Mouse (Mus musculus) lung, postnatal 0 days (tissue): ENCODE measurements around the gene Taf9. TPM values are rescaled to one million over a fixed set of nuclear protein-coding genes. Genes with fewer than 3 reads are reported as not detected.

Source experiments
- ATAC-seq: fragments of 200-750 bp; cut with Nextera tagmentation; 2 replicates; pipeline ENCODE4 v1.8.0; 2017; ENCODE audit warnings: moderate library complexity
- DNase-seq: peaks from one replicate; pipeline ENCODE4 v3.0.0-alpha.2; 2016; ENCODE audit warnings: low spot score
- H3K27ac ChIP-seq: fragments of 300-500 bp; sonication (generic); 2 replicates; pipeline ENCODE4 v1.5.1; 2014; ENCODE audit warnings: antibody characterized with exemption, mild to moderate bottlenecking, low read length, mixed read lengths
- H3K27me3 ChIP-seq: fragments of 300-500 bp; sonication (generic); replicated peaks from 2 replicates; pipeline ENCODE4 v1.6.1; 2014; ENCODE audit warnings: low read length, mixed read lengths; ENCODE audit not compliant: insufficient read depth
- H3K36me3 ChIP-seq: fragments of 300-500 bp; sonication (generic); 2 replicates; pipeline ENCODE4 v1.6.1; 2014; ENCODE audit warnings: low read length, mixed read lengths; ENCODE audit not compliant: insufficient read depth
- H3K4me1 ChIP-seq: fragments of 300-500 bp; sonication (generic); 2 replicates; pipeline ENCODE4 v1.6.1; 2014; ENCODE audit warnings: antibody characterized with exemption, low read depth, low read length, mixed read lengths; ENCODE audit not compliant: insufficient read depth
- H3K4me2 ChIP-seq: fragments of 300-500 bp; sonication (generic); replicated peaks from 2 replicates; pipeline ENCODE4 v1.6.1; 2014; ENCODE audit warnings: low read depth, mild to moderate bottlenecking, low read length, moderate library complexity, mixed read lengths
- H3K4me3 ChIP-seq: fragments of 300-500 bp; sonication (generic); 2 replicates; pipeline ENCODE4 v1.5.1; 2014; ENCODE audit warnings: low read depth, low read length
- H3K9ac ChIP-seq: fragments of 300-500 bp; sonication (generic); replicated peaks from 2 replicates; pipeline ENCODE4 v1.6.1; 2014; ENCODE audit warnings: low read depth, mild to moderate bottlenecking
- H3K9me3 ChIP-seq: fragments of 300-500 bp; sonication (generic); 2 replicates; pipeline ENCODE4 v1.6.1; 2016; ENCODE audit warnings: low read length, mixed read lengths
- CTCF ChIP-seq: IDR thresholded peaks from 2 replicates; pipeline ENCODE4 v1.5.1; 2016; ENCODE audit warnings: antibody characterized with exemption, mild to moderate bottlenecking
- EP300 ChIP-seq: IDR thresholded peaks from 2 replicates; pipeline ENCODE4 v1.6.1; 2016; ENCODE audit warnings: antibody characterized with exemption, mild to moderate bottlenecking, control low read depth
- WGBS: fragments of 180-500 bp; shearing (Covaris S2); extraction: QIAGEN DNeasy Blood & Tissue Kit; methylation state at CpG from one replicate; pipeline ENCODE4 v1.1.7; 2014; 5-methylcytosine and 5-hydroxymethylcytosine counted together
- polyA plus RNA-seq: library from polyadenylated mRNA; unstranded; fragments of >200 nt; fragmentation: Nextera tagmentation; extraction: Ambion mirVana; gene quantifications from 2 replicates; pipeline ENCODE4 v1.2.1, GENCODE M21; 2015

Taf9 gene
- polyA plus RNA-seq: 12.2 and 15.5 TPM in 2 replicates

DNA sequence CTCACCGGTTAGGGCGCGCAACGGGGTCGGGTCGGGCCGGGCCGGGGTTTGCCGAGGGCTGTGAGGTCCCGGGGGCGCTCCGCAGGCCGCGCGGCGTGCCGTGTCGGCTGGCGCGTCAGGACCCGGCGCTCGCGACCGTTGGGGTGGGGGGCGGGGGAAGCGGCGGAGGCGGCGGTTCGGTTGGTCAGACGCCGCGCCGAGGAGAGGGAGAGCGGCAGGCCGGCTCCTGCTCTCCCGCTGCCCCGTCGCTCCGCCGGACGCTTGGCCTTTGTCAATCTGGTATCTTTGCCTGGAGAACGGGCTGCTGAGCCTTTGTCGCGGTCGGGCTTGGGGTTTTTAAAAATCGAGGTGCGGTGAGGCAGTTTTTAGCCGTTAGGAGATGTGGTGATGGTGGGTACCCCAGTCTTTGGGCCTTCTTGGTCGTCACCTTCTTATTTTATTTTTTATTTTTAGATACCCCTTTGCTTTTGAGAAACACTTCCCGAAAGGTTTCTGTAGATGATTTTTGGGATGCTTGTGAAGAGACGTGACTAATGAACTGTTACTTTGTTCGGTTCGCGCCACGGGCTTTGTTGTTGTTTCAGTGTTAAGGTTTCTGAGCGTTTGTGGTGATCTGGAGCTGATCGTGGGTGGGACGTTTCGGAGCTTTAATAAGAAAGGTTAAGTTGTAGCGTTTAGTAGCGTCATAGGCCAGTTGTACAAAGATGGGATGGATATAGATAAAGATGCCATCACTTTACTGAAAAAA lies at the start of gene Taf9:
Gene Taf9, plus strand, starts transcription at position 141 of the 748 bp plus-strand sequence.
- peak; percentile 76 for ATAC-seq
- no peaks in the 10 kb centered on the region for H3K27me3 ChIP-seq
- peak; percentile 15 for DNase-seq
- no peaks in the 10 kb centered on the region for H3K9me3 ChIP-seq
- peak within 1 kb of the TSS; percentile 95 for H3K4me3 ChIP-seq
- peak within 1 kb of the TSS; percentile 86 for H3K9ac ChIP-seq
- WGBS: under 1% methylated on average over 48 of the region's 63 CpGs
- H3K4me2 ChIP-seq: peak within 1 kb of the TSS; percentile 74
- no peaks in the 10 kb centered on the region; the same call in 1 of the 2 replicates for H3K36me3 ChIP-seq
- TF ChIP-seq CTCF (no peak), EP300 (no peak)
- peaks cover 6% of the 10 kb centered on the region; the same call in 1 of the 2 replicates for H3K4me1 ChIP-seq
- peak within 1 kb of the TSS; percentile 93 for H3K27ac ChIP-seq

GRCm38 (mm10) chr13:100602239-100602902 lies 49.0 kb upstream of the Taf9 start:
- Histone ChIP-seq H3K36me3 (no peaks in the 10 kb centered on the region), H3K9ac (no peak overlapping the region), H3K27me3 (no peaks in the 10 kb centered on the region), H3K4me1 (no peaks in the 10 kb centered on the region), H3K4me3 (no peak overlapping the region), H3K4me2 (no peak overlapping the region), H3K27ac (no peak overlapping the region), H3K9me3 (no peaks in the 10 kb centered on the region)
- ATAC-seq (no peak; the same call in 1 of the 2 replicates), DNase-seq (no peak)
- no peak for TF ChIP-seq CTCF
- TF ChIP-seq EP300: no peak
- WGBS: 71% methylated on average over 5 of the region's 5 CpGs

DNA sequence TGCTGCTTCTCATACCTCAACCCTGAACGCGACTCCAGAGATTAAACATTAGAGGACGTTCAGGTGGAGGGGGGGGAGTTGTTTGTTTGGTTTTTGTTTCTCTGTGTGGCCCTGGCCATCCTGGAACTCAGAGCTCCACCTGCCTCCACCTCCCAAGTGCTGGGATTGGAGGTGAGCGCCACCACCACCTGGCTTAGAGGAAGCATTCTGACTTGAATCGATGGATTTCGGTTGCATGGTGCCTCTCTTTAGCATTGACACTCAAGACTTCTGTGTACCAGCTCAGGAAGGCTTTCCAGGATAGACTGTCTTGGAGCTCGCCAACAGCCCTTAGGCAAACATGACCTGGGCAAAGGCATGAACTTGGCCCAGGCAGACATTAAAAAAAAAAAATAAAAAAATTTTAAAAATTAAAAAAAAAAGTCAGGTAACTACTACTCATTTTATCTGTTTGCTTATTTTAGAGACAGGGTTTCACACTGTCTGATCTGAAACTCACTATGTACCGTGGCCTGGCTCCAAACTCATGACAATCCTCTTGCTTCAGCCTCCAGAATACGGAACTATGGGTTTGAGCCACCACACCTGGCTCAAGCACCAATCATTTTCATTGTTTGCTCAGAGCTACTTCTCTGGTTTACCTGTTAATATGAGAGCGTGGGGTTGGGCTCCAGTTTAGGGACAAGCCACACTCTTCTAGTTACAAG lies 48.2 kb upstream of the Taf9 start:
- 0 out of 2 replicates have a peak, but pooled peaks have one; percentile 17 for ATAC-seq
- Histone ChIP-seq H3K9me3 (no peaks in the 10 kb centered on the region), H3K36me3 (no peaks in the 10 kb centered on the region), H3K4me2 (no peak overlapping the region), H3K4me3 (no peak overlapping the region), H3K9ac (no peak overlapping the region), H3K4me1 (no peaks in the 10 kb centered on the region), H3K27ac (no peak overlapping the region), H3K27me3 (no peaks in the 10 kb centered on the region)
- 73% methylated on average over 10 of the region's 10 CpGs for WGBS
- DNase-seq: no peak
- TF ChIP-seq CTCF (no peak), EP300 (no peak)

GRCm38 (mm10) chr13:100603738-100604095 lies 47.7 kb upstream of the Taf9 start:
- no peaks in the 10 kb centered on the region for H3K9me3 ChIP-seq
- TF ChIP-seq CTCF: no peak
- H3K9ac ChIP-seq: no peak overlapping the region
- no peaks in the 10 kb centered on the region for H3K4me1 ChIP-seq
- DNase-seq: no peak
- 65% methylated on average over 11 of the region's 11 CpGs for WGBS
- no peaks in the 10 kb centered on the region for H3K36me3 ChIP-seq
- H3K4me3 ChIP-seq: no peak overlapping the region
- no peak overlapping the region for H3K27ac ChIP-seq
- 0 out of 2 replicates have a peak, but pooled peaks have one; percentile 17 for ATAC-seq
- H3K4me2 ChIP-seq: no peak overlapping the region
- H3K27me3 ChIP-seq: no peaks in the 10 kb centered on the region

DNA sequence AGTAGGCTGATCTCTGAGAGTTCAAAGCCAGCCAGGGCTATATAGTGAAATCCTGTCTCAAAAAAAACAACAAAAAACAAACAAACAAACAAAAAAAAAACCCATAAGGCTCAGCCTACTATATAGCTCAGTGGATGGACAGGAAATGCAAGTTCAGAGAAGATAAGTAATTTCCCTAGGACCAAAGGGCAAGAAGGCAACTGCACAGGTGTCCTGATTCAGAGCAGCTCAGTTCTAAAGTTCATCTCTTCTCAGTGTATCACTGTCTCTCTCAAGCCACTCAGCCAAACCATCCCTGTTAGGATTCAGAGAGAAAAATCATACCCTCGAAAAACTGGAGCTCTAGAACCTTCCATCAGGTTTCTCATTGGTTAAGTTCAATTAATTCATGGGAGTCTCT lies 45.5 kb upstream of the Taf9 start:
- no peak overlapping the region for H3K27ac ChIP-seq
- 68% methylated on average over 1 of the region's 1 CpGs for WGBS
- no peak overlapping the region for H3K4me3 ChIP-seq
- DNase-seq (no peak), ATAC-seq (no peak)
- no peaks in the 10 kb centered on the region for H3K27me3 ChIP-seq
- H3K9ac ChIP-seq: no peak overlapping the region
- no peaks in the 10 kb centered on the region for H3K9me3 ChIP-seq
- no peak overlapping the region for H3K4me2 ChIP-seq
- TF ChIP-seq EP300: no peak
- TF ChIP-seq CTCF: no peak
- no peaks in the 10 kb centered on the region for H3K4me1 ChIP-seq
- no peaks in the 10 kb centered on the region for H3K36me3 ChIP-seq

GRCm38 (mm10) chr13:100607756-100608155 lies 43.6 kb upstream of the Taf9 start:
- Histone ChIP-seq H3K9me3 (no peaks in the 10 kb centered on the region), H3K9ac (no peak overlapping the region), H3K4me1 (no peaks in the 10 kb centered on the region), H3K36me3 (no peaks in the 10 kb centered on the region), H3K27ac (no peak overlapping the region), H3K4me3 (no peak overlapping the region), H3K4me2 (no peak overlapping the region), H3K27me3 (no peaks in the 10 kb centered on the region)
- ATAC-seq (no peak), DNase-seq (no peak)
- TF ChIP-seq CTCF: peak; percentile 43
- no peak for TF ChIP-seq EP300
- 87% methylated on average over 8 of the region's 8 CpGs for WGBS
